Mouse (Mus musculus): ENCODE measurements around the gene Kif21b. TPM values are rescaled to one million over a fixed set of nuclear protein-coding genes. Genes with fewer than 3 reads are reported as not detected.

The Kif21b gene
- 43.6 and 44.3 TPM in 2 replicates for polyA plus RNA-seq (2015; fragmentation: Nextera tagmentation; extraction: Ambion mirVana)

DNA sequence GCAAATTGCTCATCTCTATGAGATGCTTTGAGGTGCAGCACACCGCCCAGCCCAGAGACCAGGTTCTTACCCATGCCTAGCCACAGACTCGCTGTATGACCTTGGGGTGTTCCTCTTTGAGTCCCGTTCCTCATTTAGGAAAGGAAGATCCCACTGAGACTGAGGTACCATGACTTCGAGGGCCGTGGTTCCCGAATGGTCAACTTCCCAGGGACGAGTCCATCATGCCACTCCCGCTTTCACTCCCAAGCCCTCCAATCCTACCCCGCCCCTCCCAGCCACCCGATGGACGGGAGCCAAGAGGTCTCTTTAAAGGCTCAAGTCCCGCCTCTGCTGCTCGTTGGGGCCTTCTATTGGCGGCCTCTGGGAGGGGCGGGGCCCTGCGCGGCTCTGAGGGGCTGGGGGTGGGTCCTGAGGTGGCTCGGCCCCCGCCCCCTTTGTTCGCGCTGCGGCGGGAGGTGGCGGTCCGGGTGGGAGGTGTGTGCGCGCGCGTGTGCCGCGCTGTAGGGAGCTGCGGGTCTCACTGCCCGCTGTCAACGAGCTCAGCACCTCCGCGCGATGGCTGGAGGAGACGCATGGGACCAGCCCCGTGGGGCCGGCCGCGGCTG lies at the start of gene Kif21b:
TSS of gene Kif21b (plus strand) at position 439 of the 608 bp plus-strand sequence.
- no peaks in the 10 kb centered on the region for H3K36me3 ChIP-seq (ENCODE audit: control insufficient read depth, insufficient read depth, low read length)
- H3K9me3 ChIP-seq (ENCODE audit: control insufficient read depth, low read length) = no peaks in the 10 kb centered on the region
- peak within 1 kb of the TSS; percentile 96 for H3K27ac ChIP-seq (ENCODE audit: low read depth, low read length)
- H3K27me3 ChIP-seq (replicated peaks; ENCODE audit: control insufficient read depth, insufficient read depth, low read length) = no peaks in the 10 kb centered on the region
- 2% methylated on average over 28 of the region's 42 CpGs for WGBS
- peak; percentile 92 for ATAC-seq
- peak within 1 kb of the TSS; percentile 79 for H3K4me2 ChIP-seq (ENCODE audit: low read length)
- H3K4me3 ChIP-seq (ENCODE audit: low read length) = peak within 1 kb of the TSS; percentile 84
- peaks cover 37% of the 10 kb centered on the region for H3K4me1 ChIP-seq (ENCODE audit: control insufficient read depth, insufficient read depth, low read depth, low read length)
- H3K9ac ChIP-seq (ENCODE audit: low read depth, low read length) = peak within 1 kb of the TSS; percentile 96

GRCm38 (mm10) chr1:136085988-136086685 lies 45.1 kb upstream of the Kif21b start:
- 87% methylated on average over 3 of the region's 3 CpGs for WGBS
- peaks cover 3% of the 10 kb centered on the region; the same call in 1 of the 2 replicates for H3K9me3 ChIP-seq (ENCODE audit: control insufficient read depth, low read length)
- H3K4me3 ChIP-seq (ENCODE audit: low read length) = no peak overlapping the region
- no peak overlapping the region for H3K27ac ChIP-seq (ENCODE audit: low read depth, low read length)
- no peaks in the 10 kb centered on the region for H3K36me3 ChIP-seq (ENCODE audit: control insufficient read depth, insufficient read depth, low read length)
- no peak for ATAC-seq
- no peaks in the 10 kb centered on the region for H3K27me3 ChIP-seq (replicated peaks; ENCODE audit: control insufficient read depth, insufficient read depth, low read length)
- H3K4me1 ChIP-seq (ENCODE audit: control insufficient read depth, insufficient read depth, low read depth, low read length) = peaks cover 3% of the 10 kb centered on the region; the same call in 1 of the 2 replicates
- no peak overlapping the region for H3K4me2 ChIP-seq (ENCODE audit: low read length)
- H3K9ac ChIP-seq (ENCODE audit: low read depth, low read length) = no peak overlapping the region

- H3K9ac ChIP-seq (ENCODE audit: low read depth, low read length) = no peak overlapping the region
- H3K27ac ChIP-seq (ENCODE audit: low read depth, low read length) = no peak overlapping the region
- H3K27me3 ChIP-seq (replicated peaks; ENCODE audit: control insufficient read depth, insufficient read depth, low read length) = no peaks in the 10 kb centered on the region
- WGBS = 68% methylated on average over 9 of the region's 9 CpGs
- H3K4me2 ChIP-seq (ENCODE audit: low read length) = no peak overlapping the region
- no peaks in the 10 kb centered on the region for H3K9me3 ChIP-seq (ENCODE audit: control insufficient read depth, low read length)
- ATAC-seq = no peak
- H3K4me1 ChIP-seq (ENCODE audit: control insufficient read depth, insufficient read depth, low read depth, low read length) = peaks cover 3% of the 10 kb centered on the region; the same call in 1 of the 2 replicates
- H3K36me3 ChIP-seq (ENCODE audit: control insufficient read depth, insufficient read depth, low read length) = no peaks in the 10 kb centered on the region
- no peak overlapping the region for H3K4me3 ChIP-seq (ENCODE audit: low read length)
Measured at GRCm38 (mm10) chr1:136089368-136090165, 41.6 kb upstream of the Kif21b start.

DNA sequence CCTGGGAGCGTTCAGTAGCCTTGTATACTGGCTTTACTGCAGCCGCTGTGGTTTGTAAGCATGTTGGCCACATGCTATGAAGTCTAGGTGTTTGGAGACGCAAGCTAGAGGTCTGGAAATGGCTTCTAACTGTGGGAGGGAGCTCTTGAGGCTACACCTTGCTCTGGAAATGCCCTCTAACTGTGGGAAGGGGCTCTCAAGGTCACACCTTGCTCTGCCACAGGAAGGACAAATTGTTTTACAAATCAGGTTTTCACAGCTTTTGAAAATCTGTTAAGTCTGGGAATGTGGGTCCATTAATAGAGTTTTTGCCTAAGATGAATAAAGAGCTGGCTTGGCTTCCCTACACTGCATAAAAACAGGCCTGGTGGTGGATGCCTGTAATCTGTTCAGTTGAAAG lies 37.5 kb upstream of the Kif21b start:
- Histone ChIP-seq H3K27ac (ENCODE audit: low read depth, low read length) (no peak overlapping the region), H3K27me3 (replicated peaks; ENCODE audit: control insufficient read depth, insufficient read depth, low read length) (no peaks in the 10 kb centered on the region), H3K4me1 (ENCODE audit: control insufficient read depth, insufficient read depth, low read depth, low read length) (peaks cover 3% of the 10 kb centered on the region; the same call in 1 of the 2 replicates), H3K9ac (ENCODE audit: low read depth, low read length) (no peak overlapping the region), H3K36me3 (ENCODE audit: control insufficient read depth, insufficient read depth, low read length) (no peaks in the 10 kb centered on the region), H3K4me3 (ENCODE audit: low read length) (no peak overlapping the region), H3K4me2 (ENCODE audit: low read length) (no peak overlapping the region), H3K9me3 (ENCODE audit: control insufficient read depth, low read length) (no peaks in the 10 kb centered on the region)
- 78% methylated on average over 3 of the region's 3 CpGs for WGBS
- ATAC-seq = no peak

DNA sequence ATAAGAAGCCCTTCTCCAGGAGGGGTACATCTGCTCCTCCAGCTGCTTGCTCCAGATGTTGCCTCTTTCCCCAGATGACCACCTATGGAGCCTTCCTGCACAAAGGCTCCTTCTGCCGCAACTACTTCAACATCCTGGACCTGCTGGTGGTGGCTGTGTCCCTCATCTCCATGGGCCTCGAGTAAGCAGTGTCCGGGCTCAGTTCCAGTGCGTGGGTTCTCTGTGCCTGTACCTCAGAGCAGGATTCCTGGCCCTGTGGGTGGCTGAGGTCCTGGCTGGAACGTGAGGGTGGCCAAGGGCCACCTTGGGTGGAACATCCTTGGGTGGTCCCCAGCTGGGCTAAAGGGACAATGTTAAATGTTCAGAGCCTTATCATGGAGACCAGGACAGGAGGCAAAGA lies 36.4 kb upstream of the Kif21b start:
- Histone ChIP-seq H3K36me3 (ENCODE audit: control insufficient read depth, insufficient read depth, low read length) (no peaks in the 10 kb centered on the region), H3K27me3 (replicated peaks; ENCODE audit: control insufficient read depth, insufficient read depth, low read length) (no peaks in the 10 kb centered on the region), H3K4me2 (ENCODE audit: low read length) (no peak overlapping the region), H3K9ac (ENCODE audit: low read depth, low read length) (no peak overlapping the region), H3K27ac (ENCODE audit: low read depth, low read length) (no peak overlapping the region), H3K9me3 (ENCODE audit: control insufficient read depth, low read length) (no peaks in the 10 kb centered on the region), H3K4me1 (ENCODE audit: control insufficient read depth, insufficient read depth, low read depth, low read length) (no peaks in the 10 kb centered on the region), H3K4me3 (ENCODE audit: low read length) (no peak overlapping the region)
- no peak for ATAC-seq
- 74% methylated on average over 5 of the region's 5 CpGs for WGBS

DNA sequence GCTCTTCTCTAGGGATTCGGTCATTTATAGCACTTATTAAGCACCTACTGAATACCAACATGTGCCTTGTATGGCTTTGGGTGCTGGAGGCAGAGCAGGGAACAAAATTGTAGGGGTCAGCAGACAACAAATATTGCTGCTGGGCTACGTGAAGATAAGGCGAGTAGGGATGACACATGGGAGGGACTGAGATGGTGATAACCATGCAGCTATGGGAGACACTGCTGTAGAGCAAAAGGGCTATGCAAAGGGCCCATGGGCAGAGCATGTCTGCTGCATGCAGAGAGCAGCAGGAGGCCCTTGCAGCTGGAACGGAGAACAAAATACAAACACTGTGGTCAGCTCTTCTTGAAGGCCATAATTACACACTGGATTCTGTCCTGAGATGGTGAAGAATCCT lies 29.1 kb upstream of the Kif21b start:
- Histone ChIP-seq H3K9me3 (ENCODE audit: control insufficient read depth, low read length) (no peaks in the 10 kb centered on the region), H3K27me3 (replicated peaks; ENCODE audit: control insufficient read depth, insufficient read depth, low read length) (no peaks in the 10 kb centered on the region), H3K4me2 (ENCODE audit: low read length) (no peak overlapping the region), H3K4me3 (ENCODE audit: low read length) (no peak overlapping the region), H3K27ac (ENCODE audit: low read depth, low read length) (no peak overlapping the region; the same call in 1 of the 2 replicates), H3K9ac (ENCODE audit: low read depth, low read length) (no peak overlapping the region), H3K4me1 (ENCODE audit: control insufficient read depth, insufficient read depth, low read depth, low read length) (peaks cover 9% of the 10 kb centered on the region), H3K36me3 (ENCODE audit: control insufficient read depth, insufficient read depth, low read length) (no peaks in the 10 kb centered on the region)
- no peak for ATAC-seq
- 84% methylated on average over 4 of the region's 4 CpGs for WGBS

GRCm38 (mm10) chr1:136102551-136102950 lies 28.6 kb upstream of the Kif21b start:
- Histone ChIP-seq H3K4me3 (ENCODE audit: low read length) (no peak overlapping the region), H3K36me3 (ENCODE audit: control insufficient read depth, insufficient read depth, low read length) (no peaks in the 10 kb centered on the region), H3K4me1 (ENCODE audit: control insufficient read depth, insufficient read depth, low read depth, low read length) (peaks cover 9% of the 10 kb centered on the region), H3K27me3 (replicated peaks; ENCODE audit: control insufficient read depth, insufficient read depth, low read length) (no peaks in the 10 kb centered on the region), H3K27ac (ENCODE audit: low read depth, low read length) (peak overlapping the region; percentile 21; the same call in 1 of the 2 replicates), H3K9me3 (ENCODE audit: control insufficient read depth, low read length) (no peaks in the 10 kb centered on the region), H3K4me2 (ENCODE audit: low read length) (no peak overlapping the region), H3K9ac (ENCODE audit: low read depth, low read length) (no peak overlapping the region)
- peak; percentile 12 for ATAC-seq
- 61% methylated on average over 3 of the region's 3 CpGs for WGBS

DNA sequence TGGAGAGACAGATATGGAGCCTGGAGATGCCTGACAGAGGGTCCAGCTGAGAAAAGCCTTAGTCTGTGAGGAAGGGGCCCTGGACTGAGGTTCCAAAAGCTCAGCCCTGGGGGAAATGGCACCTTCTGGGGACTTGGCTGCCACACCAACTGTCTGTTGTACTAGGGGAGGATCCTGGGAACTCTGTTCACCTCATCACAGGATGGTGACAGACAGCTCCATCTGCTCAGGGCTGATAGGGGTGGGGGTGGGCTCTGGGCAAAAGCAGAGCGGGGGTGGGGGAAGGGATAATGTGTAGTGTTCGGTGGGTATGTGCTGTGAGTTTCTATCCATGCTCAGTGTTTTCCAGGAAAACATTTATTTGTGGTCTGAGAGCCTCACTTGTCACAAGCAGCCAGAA lies 28.2 kb upstream of the Kif21b start:
- H3K27me3 ChIP-seq (replicated peaks; ENCODE audit: control insufficient read depth, insufficient read depth, low read length) = no peaks in the 10 kb centered on the region
- H3K9me3 ChIP-seq (ENCODE audit: control insufficient read depth, low read length) = no peaks in the 10 kb centered on the region
- H3K4me2 ChIP-seq (ENCODE audit: low read length) = no peak overlapping the region
- no peak overlapping the region for H3K4me3 ChIP-seq (ENCODE audit: low read length)
- H3K36me3 ChIP-seq (ENCODE audit: control insufficient read depth, insufficient read depth, low read length) = no peaks in the 10 kb centered on the region
- peak; percentile 85 for ATAC-seq
- no peak overlapping the region for H3K9ac ChIP-seq (ENCODE audit: low read depth, low read length)
- WGBS = 45% methylated on average over 2 of the region's 2 CpGs
- H3K27ac ChIP-seq (ENCODE audit: low read depth, low read length) = peak overlapping the region; percentile 21; the same call in 1 of the 2 replicates
- H3K4me1 ChIP-seq (ENCODE audit: control insufficient read depth, insufficient read depth, low read depth, low read length) = peaks cover 9% of the 10 kb centered on the region

- H3K9me3 ChIP-seq (ENCODE audit: control insufficient read depth, low read length) = no peaks in the 10 kb centered on the region
- 66% methylated on average over 7 of the region's 7 CpGs for WGBS
- H3K4me3 ChIP-seq (ENCODE audit: low read length) = no peak overlapping the region
- no peak for ATAC-seq
- H3K27ac ChIP-seq (ENCODE audit: low read depth, low read length) = no peak overlapping the region; the same call in none of the 2 replicates
- no peaks in the 10 kb centered on the region for H3K27me3 ChIP-seq (replicated peaks; ENCODE audit: control insufficient read depth, insufficient read depth, low read length)
- H3K36me3 ChIP-seq (ENCODE audit: control insufficient read depth, insufficient read depth, low read length) = no peaks in the 10 kb centered on the region
- H3K4me2 ChIP-seq (ENCODE audit: low read length) = no peak overlapping the region
- H3K4me1 ChIP-seq (ENCODE audit: control insufficient read depth, insufficient read depth, low read depth, low read length) = peaks cover 9% of the 10 kb centered on the region
- H3K9ac ChIP-seq (ENCODE audit: low read depth, low read length) = no peak overlapping the region
Measured at GRCm38 (mm10) chr1:136103696-136104095, 27.5 kb upstream of the Kif21b start.
